In genomic region chr4:114986591-114987432, GRCm38 (mm10) we compare ENCODE assay signal across 8 mouse cellular contexts. TPM values are rescaled to one million over a fixed set of nuclear protein-coding genes. Genes with fewer than 3 reads are reported as not detected.
A peak's percentile ranks its signal among the peaks of the same experiment; 100 is the strongest.
DNase-seq lines count a peak whose midpoint lies in the region; ATAC-seq and TF ChIP-seq lines count a peak whose summit lies in the region.

Gene Cmpk1 (minus strand): TSS chr4:114987241.

- ATAC-seq in frontal cortex, adult (ENCODE audit: low TSS enrichment): peak; percentile 92
- peak; percentile 61 to 77 for ATAC-seq in hematopoietic stem cell, adult 5-6 weeks (replicated peaks in 1 of 2; ENCODE audit: insufficient read depth in 1 of 2, low FRiP score in 2 of 2, low TSS enrichment in 1 of 2, low read depth in 1 of 2, poor library complexity in 2 of 2, severe bottlenecking in 2 of 2)
- peak; percentile 97 for ATAC-seq in lung, embryonic 14.5 days (ENCODE audit: insufficient read depth)

- no peaks in the 10 kb centered on the region for H3K27me3 ChIP-seq in lung, embryonic 14.5 days (ENCODE audit: insufficient read depth, low read length)

- peak within 1 kb of the TSS; percentile 100 for H3K27ac ChIP-seq in lung, embryonic 14.5 days (ENCODE audit: low read depth)
- peak within 1 kb of the TSS; percentile 92 for H3K27ac ChIP-seq in olfactory bulb, adult 2 months (ENCODE audit: insufficient read depth, low read depth, low read length)

- 0% methylated on average over 91 of the region's 93 CpGs for WGBS in lung, embryonic 14.5 days
- WGBS in olfactory bulb, adult 2 months: under 1% methylated on average over 93 of the region's 93 CpGs

- peak within 1 kb of the TSS; percentile 82 for H3K4me3 ChIP-seq in lung, embryonic 14.5 days (ENCODE audit: low read depth, low read length)
- H3K4me3 ChIP-seq in olfactory bulb, adult 2 months (ENCODE audit: insufficient read depth, low read depth, low read length): peak within 1 kb of the TSS; percentile 96

- H3K4me1 ChIP-seq in lung, embryonic 14.5 days (ENCODE audit: insufficient read depth): no peaks in the 10 kb centered on the region
- H3K4me1 ChIP-seq in olfactory bulb, adult 2 months (ENCODE audit: control insufficient read depth, insufficient read depth, low read length): peaks cover 3% of the 10 kb centered on the region

- peak within 1 kb of the TSS; percentile 88 for H3K4me2 ChIP-seq in lung, embryonic 14.5 days

- TF ChIP-seq POLR2A in olfactory bulb, adult 2 months (IDR thresholded peaks at IDR 0.05; ENCODE audit: insufficient read depth, low read depth, low read length): peak; percentile 48

- H3K9ac ChIP-seq in lung, embryonic 14.5 days: peak within 1 kb of the TSS; percentile 90

- no peaks in the 10 kb centered on the region for H3K36me3 ChIP-seq in lung, embryonic 14.5 days (ENCODE audit: insufficient read depth)

- H3K9me3 ChIP-seq in lung, embryonic 14.5 days (ENCODE audit: low read depth, low read length): no peaks in the 10 kb centered on the region

- no peak for TF ChIP-seq CTCF in lung, embryonic 14.5 days (IDR thresholded peaks at IDR 0.05; ENCODE audit: low read depth)
- TF ChIP-seq CTCF in olfactory bulb, adult 2 months (IDR thresholded peaks at IDR 0.05; ENCODE audit: insufficient read depth, low read depth, low read length): no peak

- peak; percentile 74 for DNase-seq in MN1 (ENCODE audit: low spot score)
- peak; percentile 79 for DNase-seq in cerebellum, adult 8-10 months
- peak; percentile 63 to 79 for DNase-seq in layer of hippocampus, adult 8-10 months (ENCODE audit: low spot score in 2 of 2)
- DNase-seq in lung, embryonic 14.5 days: peak; percentile 92
- peak; percentile 70 for DNase-seq in thymus, adult 18-20 months

RNA-seq across cellular contexts. Expression of gene Cmpk1, which starts in this region (rescaled TPM):
- 176 and 184 TPM in 2 replicates for total RNA-seq in hematopoietic stem cell, adult 5-6 weeks (2017)
- total RNA-seq in layer of hippocampus, adult 8-10 months (2022): 10 to 100 TPM; 56.4 to 59.9 (median 57.4) TPM
- polyA plus RNA-seq in lung, embryonic 14.5 days (2014; fragmentation: Nextera tagmentation; extraction: Ambion mirVana): 99.8 and 112 TPM in 2 replicates
- not detected in 2 replicates for polyA plus RNA-seq in olfactory bulb, adult 2 months (2012; ENCODE audit: insufficient read depth, insufficient read length, low replicate concordance, missing spikeins)

Comparison
In these comparisons a context has a peak if more than half of its experiments do, and no peak if none do; other contexts are left out.
1. Peak in every context shown above with its lines: DNase-seq, ATAC-seq, H3K4me3 ChIP-seq and H3K27ac ChIP-seq.